Mouse (Mus musculus): ENCODE measurements around the gene Fez2.

Fez2 gene

DNA sequence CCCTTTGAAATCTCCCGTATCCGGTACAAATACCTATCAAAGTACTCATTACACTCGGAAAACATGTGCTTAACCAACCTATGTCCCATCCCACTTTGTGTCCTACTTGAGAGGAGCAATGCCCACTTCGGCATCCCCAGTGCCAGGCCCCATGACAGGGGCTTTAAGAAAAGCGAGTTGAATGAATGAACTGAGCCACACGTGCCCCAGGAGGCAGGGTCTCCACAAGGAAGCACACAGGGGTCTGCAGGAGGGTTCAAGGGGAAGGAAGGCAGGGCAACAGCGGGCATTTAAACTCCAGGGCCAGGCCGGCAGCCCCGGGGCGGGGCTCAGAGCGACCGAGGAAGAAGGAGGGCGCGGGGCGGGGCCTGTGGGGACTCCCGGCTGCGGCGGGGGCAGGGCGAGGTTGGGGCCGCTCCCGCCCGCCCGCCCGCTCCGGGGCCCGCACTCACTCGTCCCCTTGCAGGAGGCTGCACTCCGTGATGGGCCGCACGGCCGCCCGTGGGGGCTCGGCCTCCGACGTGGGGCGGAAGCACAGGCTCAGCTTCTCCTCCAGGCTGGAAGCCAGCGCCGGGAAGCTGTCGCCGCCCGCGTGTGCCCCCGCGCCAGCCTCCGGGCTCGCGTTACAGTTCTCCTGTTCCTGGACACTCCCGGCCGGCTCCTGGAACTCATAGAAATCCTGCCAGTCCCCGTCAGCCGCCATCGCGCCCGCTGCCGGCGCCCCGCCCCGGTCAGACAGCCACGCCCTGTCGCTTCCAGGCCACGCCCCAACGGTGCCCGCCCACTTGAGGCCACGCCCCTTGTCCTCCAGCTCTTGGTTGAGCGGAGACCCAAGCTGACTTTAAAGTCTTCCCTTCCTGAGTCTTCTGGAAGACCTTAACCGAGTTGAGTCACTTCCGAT lies at the start of gene Fez2:
Gene Fez2, minus strand, starts transcription at position 772 of the 901 bp plus-strand sequence.
- peak; percentile 86 for DNase-seq (ENCODE audit: low spot score in 2 of 2)

DNA sequence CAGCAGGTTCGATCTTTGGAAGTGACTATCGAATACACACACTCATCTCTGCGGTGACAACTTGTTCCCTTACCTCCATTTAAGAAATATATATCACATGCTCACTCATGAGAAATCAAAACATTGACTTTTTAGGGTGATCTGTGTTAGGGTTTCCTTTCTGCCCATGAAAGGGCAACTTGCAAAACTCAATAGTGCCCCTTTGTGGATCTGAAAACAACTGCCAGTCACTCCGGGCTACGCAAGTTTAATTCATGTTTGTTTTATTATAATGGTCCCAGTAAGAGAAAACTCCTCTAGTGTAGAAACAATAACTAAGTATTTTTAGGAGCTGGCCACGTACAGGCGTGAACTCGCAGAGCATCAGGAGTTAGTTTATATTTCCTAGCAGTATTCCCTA lies 47.5 kb upstream of the Fez2 start:
- DNase-seq (ENCODE audit: low spot score in 2 of 2), result no peak

- no peak for DNase-seq (ENCODE audit: low spot score in 2 of 2)
These were observed 47.1 kb upstream of the Fez2 start for GRCm38 (mm10) chr17:78465071-78465470.

- DNase-seq (ENCODE audit: low spot score in 2 of 2), result no peak
These were observed 42.2 kb upstream of the Fez2 start for GRCm38 (mm10) chr17:78460140-78460539.

- DNase-seq (ENCODE audit: low spot score in 2 of 2), result no peak
These were observed 37.6 kb upstream of the Fez2 start for GRCm38 (mm10) chr17:78455556-78455955.

GRCm38 (mm10) chr17:78455114-78455513 lies 37.2 kb upstream of the Fez2 start:
- DNase-seq (ENCODE audit: low spot score in 2 of 2), result peak; percentile 59 to 62

DNA sequence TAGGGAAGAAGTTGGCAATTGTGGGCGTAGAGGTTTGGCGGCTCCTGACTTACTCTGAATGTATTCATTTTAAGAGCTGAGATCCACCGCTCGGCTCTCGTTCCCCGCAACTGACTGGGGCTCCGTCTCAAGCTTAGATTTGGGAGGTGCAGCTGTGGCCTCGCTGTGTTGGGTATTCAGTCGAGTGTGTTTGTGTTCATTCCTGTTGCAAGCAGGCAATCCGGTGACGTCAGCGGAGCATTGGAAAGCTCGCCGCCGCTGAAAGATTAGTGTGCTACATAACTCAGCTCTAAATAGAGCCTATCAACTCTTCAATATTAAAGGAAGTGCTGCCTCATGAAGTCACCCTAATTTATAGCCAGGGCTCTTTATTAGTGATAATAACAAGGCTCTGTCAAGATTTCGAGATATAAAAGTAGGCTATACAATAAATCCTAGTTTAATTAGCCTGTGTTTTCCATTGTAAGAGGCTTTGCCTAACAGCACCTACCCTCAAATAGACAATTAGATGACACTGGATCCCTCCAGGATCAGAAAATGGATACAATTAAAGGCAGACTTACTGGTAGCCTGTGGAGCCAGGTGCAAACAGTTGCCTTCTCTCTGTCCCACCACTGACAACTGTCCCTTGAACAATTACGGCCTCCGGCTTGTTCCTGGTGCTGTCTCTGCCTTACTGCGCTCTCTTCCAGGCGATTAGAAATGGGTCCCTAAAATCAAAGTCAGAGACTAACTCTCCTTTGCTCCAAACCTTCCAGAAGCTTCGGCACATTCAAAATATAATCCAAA lies 36.4 kb upstream of the Fez2 start:
- DNase-seq (ENCODE audit: low spot score in 2 of 2), result no peak

DNA sequence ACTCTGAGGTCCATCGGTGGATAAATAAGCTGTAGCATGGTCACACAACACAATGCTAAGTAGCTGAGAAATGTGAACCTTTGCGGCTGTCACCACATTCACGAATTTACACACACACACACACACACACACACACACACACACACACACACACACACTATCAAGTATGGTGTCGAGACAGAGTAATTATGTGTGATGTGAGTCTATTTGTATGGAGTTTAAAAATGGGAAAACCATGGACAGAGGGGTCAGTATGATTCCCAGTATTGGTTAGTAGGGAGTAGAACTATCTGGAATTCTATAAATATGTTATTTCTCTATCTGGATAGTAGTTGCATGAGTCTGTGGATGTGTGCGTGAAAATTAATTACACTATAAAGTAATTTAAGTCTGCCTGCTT lies 35.6 kb upstream of the Fez2 start:
- DNase-seq (ENCODE audit: low spot score in 2 of 2), result no peak

DNA sequence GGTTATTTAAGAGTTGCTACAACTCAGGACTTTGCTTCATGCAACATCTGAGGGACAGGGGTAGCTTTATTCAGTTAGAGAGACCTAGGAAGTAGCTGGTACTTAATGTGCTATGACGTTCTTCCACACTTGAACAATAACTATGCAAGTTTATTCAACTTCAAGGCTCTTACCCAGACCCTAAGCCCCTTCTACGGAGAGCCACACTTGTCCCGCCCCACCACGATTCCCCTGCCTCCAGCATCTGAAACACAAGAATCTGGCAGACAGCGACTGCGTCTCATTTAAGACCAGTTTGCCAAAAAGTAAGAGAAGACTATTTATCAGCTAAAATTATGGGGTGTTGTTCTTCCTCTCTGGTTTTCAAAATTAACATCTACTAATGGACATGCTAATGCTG lies 33.9 kb upstream of the Fez2 start:
- DNase-seq (ENCODE audit: low spot score in 2 of 2), result peak; percentile 22 to 34

GRCm38 (mm10) chr17:78451332-78451793 lies 33.4 kb upstream of the Fez2 start:
- peak in 1 of 2 experiments; percentile 7 for DNase-seq (ENCODE audit: low spot score in 2 of 2)

DNA sequence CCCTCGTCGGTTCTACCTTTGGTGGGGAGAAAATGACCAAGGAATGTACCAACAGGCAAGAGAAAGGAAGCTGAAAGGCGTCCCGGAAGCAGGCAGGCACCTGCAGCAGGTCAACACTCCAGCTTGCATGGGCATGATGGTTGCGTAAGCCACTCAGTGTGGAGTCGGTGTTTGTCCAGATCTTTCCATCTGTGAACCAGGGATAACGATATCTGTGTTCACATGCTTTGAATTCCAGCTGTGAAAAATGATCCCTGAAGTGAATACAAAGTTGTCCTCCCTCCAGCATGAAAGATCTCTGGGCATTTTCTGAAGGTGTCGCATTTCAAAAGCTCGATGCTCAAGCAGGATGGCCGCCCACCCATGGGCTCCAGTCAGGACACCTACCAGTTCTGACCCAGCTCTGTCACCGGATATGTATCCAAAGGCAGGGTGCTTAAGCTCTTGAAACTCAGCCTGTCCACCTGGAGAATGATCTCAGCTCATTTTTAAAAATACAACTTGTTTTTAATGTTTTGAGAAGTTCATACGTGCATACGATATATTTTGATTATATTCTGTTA lies 31.8 kb upstream of the Fez2 start:
- no peak for DNase-seq (ENCODE audit: low spot score in 2 of 2)

DNA sequence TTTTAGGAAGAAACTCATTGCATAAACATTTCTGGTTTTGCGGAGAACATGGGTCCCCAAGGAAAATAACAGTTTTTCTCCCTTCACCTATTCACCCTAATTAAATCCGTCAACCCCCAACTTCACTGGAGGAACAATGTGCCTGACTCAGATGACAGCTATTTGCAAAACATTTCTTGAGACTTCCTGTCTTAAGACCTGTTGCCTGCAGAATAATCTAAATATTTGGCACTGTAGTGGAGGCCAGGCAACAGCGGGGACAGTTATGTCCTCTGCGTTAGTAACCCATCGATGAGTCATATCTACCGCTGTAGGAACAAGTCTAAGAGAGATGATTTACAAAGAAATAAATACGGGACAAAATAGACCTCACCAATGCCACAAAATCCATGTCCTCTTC lies 26.9 kb upstream of the Fez2 start:
- no peak for DNase-seq (ENCODE audit: low spot score in 2 of 2)

DNA sequence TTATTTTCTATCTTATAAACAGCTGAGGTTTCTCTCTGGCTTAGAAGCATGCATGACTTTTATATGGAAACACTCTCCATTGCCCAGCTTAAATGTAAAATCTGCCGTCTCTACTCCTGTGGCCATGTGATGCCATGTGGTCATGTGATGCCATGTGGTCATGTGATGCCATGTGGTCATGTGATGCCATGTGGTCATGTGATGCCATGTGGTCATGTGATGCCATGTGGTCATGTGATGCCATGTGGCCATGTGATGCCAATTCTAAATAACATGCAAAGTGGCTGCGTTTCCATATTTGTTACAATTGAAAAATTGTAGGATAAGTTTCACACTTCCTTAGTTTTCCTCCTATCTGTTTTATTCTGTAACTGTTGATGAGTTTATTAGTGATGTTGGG lies 22.8 kb upstream of the Fez2 start:
- no peak for DNase-seq (ENCODE audit: low spot score in 2 of 2)

- DNase-seq (ENCODE audit: low spot score in 2 of 2), result no peak
These were observed 19.2 kb upstream of the Fez2 start for GRCm38 (mm10) chr17:78437161-78437560.

GRCm38 (mm10) chr17:78435661-78436060 lies 17.7 kb upstream of the Fez2 start:
- no peak for DNase-seq (ENCODE audit: low spot score in 2 of 2)

DNA sequence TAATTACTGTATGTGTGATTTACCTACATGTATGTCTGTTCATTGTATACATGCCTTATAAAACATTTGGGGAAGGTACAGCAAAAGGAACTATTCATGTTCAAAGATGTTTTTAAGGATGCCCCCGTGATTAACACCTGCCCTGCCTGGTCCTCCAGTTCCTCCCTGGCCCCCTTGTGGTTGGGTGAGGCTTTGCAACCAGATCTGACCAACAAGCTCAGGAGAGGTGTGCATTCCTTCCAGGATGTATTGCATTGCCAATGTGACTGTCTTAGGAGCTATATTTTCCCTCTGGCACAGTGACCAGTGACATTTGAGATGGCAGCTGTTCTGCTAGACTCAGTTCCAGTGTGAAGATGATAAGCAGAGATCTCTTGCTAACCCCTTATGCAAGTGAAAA lies 16.8 kb upstream of the Fez2 start:
- DNase-seq (ENCODE audit: low spot score in 2 of 2), result peak; percentile 47 to 57

DNA sequence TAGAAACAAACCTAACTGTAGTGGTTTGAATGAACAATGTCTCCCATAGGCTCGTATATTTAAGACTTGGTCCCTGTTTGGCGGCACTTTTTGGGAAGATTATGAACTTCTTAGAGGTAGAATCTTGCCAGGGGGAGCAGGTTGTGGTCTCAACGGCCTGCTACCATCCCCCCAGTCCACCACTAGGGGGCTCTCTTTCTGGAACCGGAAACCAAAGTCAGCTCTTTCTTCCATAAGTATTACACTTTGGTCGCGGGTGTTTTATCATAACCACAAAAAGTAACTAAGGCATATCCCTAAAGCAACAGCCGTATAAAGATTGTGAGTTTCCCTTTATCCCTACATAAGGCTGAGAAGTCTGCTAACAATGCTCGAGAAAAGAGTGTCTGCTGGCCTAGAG lies 12.4 kb upstream of the Fez2 start:
- DNase-seq (ENCODE audit: low spot score in 2 of 2), result no peak

DNA sequence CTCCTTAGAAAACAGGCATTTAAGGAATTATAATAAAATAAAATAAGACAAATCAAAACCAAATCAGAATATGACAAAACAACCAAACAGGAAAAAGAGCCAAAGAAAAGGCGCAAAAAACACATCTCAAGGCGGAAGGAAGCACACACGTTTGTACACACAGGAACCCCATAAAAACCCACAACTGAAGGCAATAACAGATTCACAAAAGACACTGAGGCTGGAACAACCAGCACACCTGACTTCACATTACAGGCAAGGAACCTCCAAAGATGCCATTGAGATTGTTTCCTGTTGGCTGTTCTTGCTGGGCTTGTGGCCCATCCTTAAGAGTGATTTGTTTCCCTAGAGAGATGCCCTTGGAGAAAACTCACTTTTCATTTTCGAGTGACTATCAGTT lies 11.1 kb upstream of the Fez2 start:
- no peak for DNase-seq (ENCODE audit: low spot score in 2 of 2)

- no peak for DNase-seq (ENCODE audit: low spot score in 2 of 2)
These were observed 7.1 kb upstream of the Fez2 start for GRCm38 (mm10) chr17:78425026-78425425.

DNA sequence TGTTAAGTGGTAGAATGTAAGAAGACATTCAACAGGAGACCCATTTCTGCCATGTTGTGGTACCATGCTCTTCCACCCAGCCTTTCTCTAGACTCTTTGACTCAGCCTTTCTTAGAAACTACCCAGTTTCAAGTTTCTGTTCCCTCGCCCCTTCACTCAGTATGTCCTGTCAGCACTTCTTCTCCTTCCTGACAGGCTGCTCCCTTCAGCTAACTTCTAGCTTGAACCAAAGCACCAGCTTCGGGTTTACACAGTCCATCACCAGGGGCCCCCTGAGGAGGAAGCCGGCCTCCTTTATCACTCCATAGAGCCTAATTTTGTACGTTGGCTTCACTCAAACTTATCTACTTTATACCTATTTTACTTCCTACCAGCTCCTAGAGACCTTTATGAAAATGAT lies 1.3 kb upstream of the Fez2 start:
- no peak for DNase-seq (ENCODE audit: low spot score in 2 of 2)

- DNase-seq (ENCODE audit: low spot score in 2 of 2), result no peak
These were observed 2.7 kb downstream of the Fez2 start for GRCm38 (mm10) chr17:78415255-78415654.

DNA sequence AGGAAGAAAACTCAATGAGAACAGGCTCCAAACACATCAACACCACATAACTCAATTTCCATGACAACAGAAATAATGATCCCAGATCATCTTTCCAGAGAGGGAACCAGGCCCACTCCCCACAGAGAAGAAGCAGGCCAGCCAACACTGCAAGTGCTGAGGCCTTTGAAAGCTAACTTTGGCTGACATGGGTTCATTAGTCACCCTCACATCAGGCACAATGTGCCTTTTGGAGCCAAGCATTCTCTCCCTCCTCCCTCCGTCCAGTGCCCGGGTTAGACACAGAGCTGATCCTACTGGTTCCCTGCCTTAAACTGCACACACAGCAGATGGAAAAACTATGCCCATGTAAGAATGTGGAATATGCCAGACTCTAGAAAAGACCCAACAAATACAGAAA lies 8.1 kb downstream of the Fez2 start:
- no peak for DNase-seq (ENCODE audit: low spot score in 2 of 2)
